Mouse (Mus musculus) hematopoietic stem cell, adult 5-6 weeks (primary cell): ENCODE data around the gene Kras. TPM values are rescaled to one million over a fixed set of nuclear protein-coding genes. Genes with fewer than 3 reads are reported as not detected.

Source experiments
- ATAC-seq, 2 experiments: fragments of 125-278 bp in 1 of 2; replicated peaks in 1 of 2; 2 replicates each; pipeline ENCODE4 v1.8.0; 2016 to 2017; ENCODE audit warnings: inconsistent platforms in 2 of 2, mild to moderate bottlenecking in 2 of 2, moderate number of reproducible peaks in 2 of 2, low read depth in 1 of 2, moderate TSS enrichment in 1 of 2; ENCODE audit not compliant: low FRiP score in 2 of 2, poor library complexity in 2 of 2, severe bottlenecking in 2 of 2, insufficient read depth in 1 of 2, low TSS enrichment in 1 of 2
- total RNA-seq: library from RNA; stranded (forward); fragments of 172-1452, 232-1000 nt; gene quantifications from 2 replicates; pipeline ENCODE4 v1.2.3, GENCODE M21; 2017

Gene Kras
- total RNA-seq = 30.1 and 40.3 TPM in 2 replicates

DNA sequence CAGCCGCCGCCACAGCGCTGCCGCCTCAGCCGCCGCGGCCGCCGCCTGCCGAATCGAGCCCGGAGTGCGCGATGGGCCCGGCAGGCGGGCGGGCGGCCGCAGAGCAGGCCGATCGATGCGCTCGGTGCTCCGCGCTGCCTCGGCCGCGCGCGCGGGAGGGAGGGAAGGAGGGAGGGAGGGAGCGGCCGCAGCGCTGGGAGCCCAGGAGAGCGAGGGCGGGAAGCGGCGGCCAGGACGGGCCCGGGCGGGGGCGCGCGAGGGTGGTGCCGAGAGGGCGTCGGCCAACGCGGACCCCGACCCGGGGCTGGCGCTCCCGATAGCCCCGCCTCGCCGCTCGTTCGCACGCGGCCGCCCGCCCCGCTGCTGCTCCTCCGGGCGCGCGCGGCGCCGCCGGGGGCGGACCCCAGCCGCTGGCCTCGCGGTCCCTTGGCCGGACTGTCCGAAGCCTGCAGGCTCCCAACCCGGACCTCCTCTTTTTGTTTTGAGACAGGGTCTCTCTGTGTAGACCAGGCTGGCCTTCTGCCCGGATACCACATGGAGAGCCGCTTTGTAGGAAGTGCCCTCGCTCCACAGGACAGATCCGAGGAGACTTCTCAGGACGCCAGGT, at the start of gene Kras:
Kras (minus strand) TSS at position 55 of the 607 bp plus-strand sequence.
- ATAC-seq = peak; percentile 68 to 82

DNA sequence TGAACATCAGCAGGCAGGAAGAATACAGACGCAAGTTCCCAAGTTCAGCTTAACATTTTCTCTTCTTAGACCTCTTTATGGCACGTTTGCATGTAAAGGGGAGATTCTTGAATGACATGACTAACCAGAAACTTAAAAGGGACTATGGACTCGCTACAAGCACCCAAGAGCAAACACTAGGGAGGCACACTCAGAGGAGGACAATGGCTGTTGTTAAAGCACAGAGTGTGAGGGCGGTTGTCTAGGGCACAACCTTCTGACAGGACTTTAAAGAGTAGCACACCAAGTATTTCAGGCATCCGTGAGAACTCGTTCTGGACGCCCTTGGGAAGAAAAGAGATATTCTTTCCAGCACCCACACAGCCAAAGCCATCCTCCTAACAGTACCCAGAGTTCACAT, 47.6 kb upstream of the Kras start:
- ATAC-seq = 0 out of 4 replicates have a peak, but pooled peaks of 1 of the 2 experiments have one; percentile 35

DNA sequence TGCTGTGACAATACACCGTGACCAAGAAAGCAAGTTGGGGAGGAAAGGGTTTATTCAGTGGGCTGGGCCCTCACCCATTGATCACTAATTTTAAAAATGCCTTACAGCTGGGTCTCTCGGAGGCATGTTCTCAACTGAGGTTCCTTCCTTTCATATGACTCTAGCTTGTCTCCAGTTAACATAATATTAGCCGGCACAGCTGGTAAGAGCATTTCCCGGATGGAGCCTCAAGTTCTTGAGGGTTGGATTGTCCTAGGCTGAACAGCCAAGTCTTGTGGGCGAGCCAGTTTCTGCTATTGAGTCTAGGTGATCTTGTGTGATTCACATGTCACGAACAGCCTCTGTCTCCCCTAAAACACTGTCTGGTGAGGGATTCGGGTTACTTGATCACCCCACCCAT, 46.9 kb upstream of the Kras start:
- ATAC-seq = no peak

DNA sequence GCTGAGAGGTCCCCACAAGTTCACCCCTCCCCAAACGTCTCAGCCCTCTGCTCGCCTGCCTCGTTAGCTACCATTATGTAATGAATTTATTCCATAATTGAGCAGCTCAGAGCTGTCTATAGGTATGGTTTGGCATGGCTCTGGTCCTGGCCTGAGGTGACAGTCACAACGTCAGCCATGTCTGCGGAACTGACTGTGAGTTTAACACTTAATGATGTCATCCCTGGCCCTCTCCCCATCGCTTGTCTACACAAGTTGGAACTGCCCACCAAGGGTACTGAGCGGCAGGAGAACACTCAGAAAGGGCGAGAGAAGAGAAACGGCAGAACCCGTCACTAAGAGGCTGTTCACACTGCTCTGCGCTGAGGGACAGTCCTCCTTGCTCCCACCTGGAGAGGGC, 45.1 kb upstream of the Kras start:
- no peak for ATAC-seq

DNA sequence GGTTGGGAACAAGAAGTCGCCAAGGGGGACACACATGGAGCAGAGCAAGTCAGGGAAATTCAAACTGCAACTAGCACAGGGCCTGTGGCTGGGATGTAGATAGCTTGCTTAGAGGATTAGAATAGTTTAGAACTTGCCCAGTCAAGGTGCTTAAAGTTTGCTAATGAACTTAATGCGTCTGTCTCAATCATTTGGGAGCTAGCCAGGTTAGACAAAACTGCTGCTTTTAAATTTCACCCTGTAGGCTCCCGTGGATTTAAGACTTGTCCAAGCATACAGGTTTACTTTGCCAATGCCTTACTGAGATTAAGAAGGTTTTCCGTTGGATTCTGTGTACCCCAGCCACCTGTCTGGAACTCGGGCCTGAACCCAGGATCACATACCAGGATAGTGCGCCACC, 43.1 kb upstream of the Kras start:
- ATAC-seq = no peak

DNA sequence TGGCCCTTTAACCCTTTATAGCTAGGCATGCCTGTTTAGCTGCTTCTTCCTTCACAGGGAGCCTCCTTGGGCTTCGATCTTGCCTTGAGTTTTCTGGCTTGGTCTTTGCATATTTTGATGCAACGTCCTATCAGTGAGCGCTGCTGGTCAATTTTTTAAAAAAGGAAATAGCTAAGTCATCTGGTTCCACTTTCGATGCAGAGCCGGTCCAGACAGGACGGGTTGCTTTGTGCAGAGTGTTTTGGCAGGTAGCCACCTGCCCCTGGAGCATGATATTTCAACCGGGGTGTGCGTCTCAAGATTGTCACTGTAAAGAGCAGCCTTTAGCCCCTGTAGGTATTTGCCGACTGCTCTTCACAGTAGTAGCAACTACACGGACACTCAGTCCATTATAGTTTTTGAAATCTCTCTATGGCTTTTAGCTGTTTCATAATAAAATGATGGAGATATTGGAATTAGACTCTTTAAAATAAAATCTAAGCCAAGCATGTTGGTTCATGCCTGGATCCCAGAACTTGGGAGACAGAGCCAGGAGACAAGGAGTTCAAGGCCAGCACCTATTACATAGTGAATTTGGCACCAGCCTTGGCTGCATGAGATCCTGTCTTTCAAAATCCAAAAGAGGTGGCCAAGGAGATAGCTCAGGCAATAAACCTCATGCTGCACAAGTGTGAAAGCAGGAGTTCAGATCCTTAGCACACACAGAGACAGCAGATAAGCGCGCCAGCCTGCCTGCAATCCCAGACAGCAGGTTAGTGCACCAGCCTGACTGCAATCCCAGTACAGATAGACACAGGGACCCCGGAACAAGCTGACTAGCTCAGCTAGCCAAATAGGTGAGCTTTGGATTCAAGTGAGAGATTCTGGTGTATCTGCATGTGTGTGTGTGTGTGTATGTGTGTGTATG, 41.6 kb upstream of the Kras start:
- peak; percentile 66 to 67 for ATAC-seq

DNA sequence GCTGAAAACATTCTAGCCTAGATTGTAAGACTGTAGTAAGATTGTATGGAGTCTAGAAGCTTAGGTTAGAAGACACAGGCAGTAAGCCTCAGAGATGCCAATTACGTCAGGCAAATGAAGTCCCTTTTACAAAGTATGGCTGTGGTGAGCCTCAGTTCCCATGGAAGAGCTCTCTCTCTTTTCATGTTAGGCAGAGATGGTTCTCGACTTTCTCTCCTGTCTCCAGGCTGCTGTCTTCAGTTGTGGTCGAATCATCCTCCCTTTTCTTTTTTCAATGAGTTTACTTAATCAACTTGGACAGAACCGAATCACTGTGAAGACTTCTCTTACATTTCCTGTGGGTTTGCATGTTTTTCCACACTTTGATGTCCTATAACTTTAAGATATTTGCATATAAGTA, 35.6 kb upstream of the Kras start:
- no peak for ATAC-seq

DNA sequence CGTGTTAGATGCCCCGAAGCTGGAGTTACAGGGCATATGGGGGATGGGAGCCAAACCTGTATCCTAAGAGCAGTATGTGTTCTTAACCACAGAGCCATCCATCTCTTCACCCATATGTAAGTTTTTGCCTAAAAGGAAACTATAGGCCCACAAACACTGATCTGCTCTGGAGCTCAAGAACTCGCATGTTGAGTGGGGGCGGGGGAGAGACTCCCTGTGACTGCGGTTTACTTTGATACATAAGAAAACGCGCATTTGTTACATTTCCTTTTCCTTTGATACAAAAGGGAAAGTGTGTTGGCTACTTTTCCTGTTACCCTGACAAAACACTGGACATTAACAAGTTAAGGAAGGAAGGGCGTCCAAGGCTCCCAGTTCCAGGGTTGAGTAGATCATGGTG, 34.2 kb upstream of the Kras start:
- no peak for ATAC-seq

DNA sequence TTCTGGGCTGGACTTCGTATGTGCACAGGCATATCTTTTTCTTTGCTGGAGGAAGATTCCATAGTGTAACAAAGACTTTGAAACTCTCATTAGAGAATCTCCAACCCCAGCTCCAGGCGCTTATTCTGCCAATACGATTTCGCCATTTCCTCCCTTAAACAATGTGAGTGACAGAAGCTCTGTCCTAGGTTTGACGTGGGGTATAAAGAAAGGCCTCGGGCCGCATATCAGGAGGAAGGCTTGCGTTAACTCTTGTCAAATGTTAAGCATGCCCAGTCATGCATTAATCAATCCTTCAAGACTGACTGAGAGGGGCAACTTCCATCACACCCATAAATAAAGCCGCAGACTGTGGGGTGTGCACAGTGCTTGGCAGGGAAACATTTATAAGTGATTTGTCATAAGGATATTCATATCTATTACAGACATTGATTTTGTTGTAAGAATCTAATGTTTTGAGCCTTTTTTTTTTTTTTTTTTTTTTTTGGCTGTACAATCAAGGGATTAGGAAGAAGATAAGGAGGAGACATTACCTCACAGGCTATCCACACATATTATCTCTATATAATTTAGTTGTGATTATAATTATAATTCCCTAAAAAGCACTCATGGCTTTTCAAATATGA, 27.2 kb upstream of the Kras start:
- no peak; a peak in 1 of 4 replicates for ATAC-seq

DNA sequence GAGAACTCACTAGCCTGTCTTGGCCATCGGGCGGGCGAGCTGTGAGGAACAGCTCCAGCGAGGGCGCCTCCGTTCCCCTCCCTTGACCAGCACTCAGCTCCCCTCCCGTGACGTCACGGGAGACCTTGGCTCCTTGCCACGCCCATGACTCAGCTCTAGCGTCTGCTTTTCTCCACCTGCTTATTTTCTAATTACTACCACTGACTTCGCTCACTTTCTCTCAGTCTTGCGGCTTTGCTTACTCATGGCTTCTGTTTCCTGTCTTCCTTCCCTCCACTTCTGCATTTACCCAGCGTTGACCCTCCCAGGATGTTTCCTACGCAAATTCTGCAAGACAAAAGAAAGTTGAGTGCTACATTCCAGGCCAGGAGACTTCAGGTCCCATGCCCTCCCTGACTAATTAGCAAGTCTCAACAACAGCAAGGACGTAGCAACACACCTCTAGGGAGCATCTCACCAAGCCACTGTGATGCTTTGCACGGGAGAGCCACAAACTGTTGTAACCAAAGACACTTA, 26.3 kb upstream of the Kras start:
- peak; percentile 91 to 96 for ATAC-seq

DNA sequence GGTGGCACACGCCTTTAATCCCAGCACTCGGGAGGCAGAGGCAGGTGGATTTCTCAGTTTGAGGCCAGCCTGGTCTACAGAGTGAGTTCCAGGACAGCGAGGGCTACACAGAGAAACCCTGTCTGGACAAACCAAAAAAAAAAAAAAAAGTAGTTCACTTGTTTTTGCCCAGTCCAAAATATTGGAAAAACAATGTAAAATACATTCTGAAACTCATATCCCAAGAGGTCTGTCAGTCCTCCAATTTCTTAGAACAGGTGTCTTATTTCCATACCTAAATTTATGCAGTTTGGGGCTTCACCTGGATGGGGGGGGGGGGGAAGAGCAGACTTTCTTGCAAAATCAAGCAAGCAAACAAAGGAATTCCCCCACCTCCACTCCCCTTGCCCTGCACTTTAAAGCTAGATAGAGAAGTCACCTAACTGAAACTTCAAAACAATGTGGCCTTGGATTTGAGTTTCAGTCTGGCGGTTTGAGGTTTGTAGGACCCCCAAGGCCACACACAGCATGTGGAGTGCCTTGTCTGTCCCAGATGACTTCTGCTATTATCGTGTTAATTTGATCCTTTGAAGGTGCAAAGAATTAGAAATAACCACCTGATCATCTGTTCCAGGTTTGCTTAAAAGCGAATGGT, 25.7 kb upstream of the Kras start:
- peak in 1 of 2 experiments; percentile 16; a peak in 1 of 4 replicates for ATAC-seq

DNA sequence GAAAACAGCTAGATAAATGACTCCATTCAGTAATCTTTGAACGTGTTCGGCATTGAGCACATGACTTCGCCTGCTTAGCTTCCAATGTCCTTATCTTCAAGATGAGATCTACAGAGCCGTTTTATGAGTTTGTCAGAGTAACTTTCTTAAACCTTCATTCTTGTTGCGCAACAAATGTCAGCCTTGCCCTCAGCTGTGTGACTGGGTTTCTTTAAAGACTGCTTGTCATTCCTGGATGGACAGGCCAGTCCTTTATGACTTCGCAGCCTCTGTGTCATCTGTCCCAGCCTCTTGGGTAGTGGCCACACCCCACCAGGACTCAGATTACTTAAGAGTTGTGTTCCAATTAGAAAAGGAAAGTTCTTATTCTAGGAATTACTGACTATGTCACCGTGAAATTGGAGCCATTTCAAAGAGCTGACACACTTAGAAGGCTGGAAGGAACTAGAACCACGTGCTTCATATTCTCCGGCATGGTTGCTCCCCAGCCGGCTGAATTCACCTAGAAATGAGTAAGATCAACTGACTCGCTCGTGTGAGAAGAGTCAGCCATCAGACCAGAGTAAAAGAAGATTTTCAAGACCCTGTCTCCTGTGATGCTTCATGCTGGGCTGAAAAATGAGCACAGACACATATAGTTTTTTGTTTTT, 24.1 kb upstream of the Kras start:
- 0 out of 4 replicates have a peak, but pooled peaks of 1 of the 2 experiments have one; percentile 16 for ATAC-seq

DNA sequence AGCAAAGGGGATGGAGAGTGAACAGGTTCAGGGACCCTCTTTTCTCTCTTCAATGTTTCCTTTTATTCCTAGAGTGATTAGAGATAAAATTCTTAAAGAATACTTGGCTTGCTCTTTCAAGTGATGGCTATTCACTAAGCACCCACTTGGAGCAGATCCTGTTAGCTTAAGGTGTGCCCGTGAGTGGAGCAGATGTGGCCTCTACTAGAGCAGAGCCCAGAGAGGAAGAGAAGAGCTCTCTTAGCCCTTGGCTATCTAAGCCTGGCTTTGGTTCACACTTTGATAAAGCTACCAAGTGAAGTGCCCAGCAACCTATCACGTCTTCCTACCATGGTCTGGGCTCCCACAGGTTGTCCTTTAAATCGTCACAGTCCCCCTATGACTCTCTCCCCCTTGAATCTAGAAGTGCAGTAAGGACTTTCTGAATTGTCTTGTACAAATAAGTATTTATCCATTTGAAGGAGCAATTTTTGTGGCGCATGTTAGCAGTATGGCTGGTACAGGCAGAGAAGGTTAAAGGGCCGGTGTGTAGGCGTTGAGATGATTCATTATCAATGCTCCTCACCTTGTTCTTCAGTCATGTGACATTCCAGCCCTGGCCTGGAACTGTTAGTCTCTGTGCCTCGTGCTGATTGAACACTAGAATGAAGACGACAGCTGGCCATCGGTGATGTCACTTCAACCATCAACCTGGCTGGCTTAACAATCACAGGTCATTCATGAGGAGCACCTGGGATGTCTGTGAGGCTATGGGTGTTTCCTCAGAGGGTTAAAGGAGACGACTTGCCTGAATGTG, 22.3 kb upstream of the Kras start:
- no peak for ATAC-seq

DNA sequence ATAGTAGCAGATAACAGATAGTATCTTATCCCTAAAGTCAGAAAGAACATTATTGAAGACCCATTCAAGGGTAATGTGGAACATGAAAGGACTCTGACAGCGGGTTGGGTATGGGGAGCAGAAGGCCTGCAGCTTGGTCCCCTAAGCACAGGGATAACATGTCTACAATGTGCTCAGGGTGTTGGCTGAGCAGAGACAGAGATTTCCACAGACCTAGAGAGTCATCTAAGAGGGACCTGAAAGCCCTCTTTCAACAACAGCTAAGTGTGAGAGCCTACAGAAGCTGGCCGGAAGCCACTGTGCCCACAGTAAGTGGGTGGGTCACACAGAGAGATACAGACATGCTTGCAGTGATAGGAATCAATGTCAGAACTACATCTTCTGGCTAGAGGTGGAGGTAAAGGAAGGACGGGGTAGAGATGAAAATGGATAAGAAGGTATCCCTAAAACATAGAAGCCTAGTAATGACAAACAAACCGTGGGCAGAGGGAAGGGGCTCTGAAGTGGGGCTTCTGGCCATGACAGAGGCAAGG, 19.3 kb upstream of the Kras start:
- ATAC-seq = no peak

DNA sequence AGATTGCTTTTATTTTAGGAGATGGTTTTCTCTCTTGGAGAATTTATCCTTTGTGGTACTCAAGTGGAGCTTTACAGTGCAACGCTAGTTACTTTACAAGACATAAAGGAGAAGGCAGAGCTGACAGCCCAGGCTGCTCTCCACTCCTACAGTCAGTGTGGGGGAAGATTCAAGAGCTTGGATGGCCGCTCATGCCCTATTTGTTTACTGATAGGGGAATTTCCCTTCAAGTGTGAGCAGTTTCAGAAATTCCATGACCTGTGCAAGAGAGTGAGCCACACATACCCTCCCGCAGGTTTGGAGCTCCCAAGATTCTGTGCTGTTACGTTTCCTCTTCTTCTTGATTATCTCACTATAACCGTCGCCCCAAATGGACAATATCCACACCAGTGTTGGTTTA, 17.7 kb upstream of the Kras start:
- ATAC-seq = no peak

DNA sequence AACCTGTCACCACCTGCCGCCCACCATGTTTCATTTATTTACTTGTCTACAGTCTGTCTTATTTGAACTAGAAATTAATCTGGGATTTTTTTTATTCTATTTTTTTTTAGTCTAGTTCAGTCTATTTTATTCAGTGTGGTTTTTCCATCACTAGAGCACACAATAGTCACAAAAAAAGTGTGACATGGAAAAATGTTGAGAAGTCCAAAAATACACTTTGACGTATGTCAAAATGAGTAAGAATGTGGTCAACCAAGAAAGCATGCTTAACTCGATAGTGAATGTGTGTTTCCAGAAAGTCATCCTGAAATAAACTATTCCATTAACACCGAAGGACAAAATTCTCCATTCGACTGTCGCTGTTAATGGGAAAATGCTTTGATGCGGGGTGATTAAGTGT, 12.3 kb upstream of the Kras start:
- no peak for ATAC-seq
